ENCODE assay signal across 17 mouse cellular contexts in the genomic region with DNA sequence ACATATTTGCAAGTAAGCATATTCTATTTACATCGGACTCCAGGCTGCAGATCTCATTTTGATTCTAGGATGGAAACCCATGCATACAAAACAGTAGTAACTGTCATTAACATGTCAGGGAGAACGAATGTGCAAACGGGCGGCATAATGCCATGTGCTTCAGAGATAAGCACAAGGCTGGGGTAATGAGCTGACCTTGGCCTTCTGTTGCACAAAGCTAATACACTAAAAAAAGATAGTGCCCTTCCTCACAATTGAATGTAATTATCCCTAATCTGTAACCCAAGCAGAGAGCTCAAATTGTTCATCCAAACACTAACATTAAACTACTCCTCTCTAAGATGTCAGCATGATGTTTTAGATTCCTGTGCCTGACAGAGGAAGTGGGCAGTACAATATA.
DNase-seq lines count a peak whose midpoint lies in the region; ATAC-seq lines count a peak whose summit lies in the region.
"Had no signal": no experiment of that assay in that cellular context is flagged by ENCODE, and none has a peak within 500 bp of the region (broad histone marks: within the 10 kb centered on the region; RNA-seq: fewer than 3 reads in every experiment).

No protein-coding gene starts in this region.

- peak; percentile 33 to 83 for DNase-seq in adrenal gland, adult (ENCODE audit: inconsistent age in 2 of 2, low spot score in 1 of 2)
- no peak for DNase-seq in adrenal gland, postnatal 4 days (ENCODE audit: low spot score in 2 of 2)
- no peak for DNase-seq in midbrain, embryonic 10.5 days (ENCODE audit: low spot score)
- no peak for DNase-seq in frontal cortex, postnatal 14 days (ENCODE audit: low spot score in 2 of 2)
- DNase-seq: cerebellum, postnatal 10 days; heart, adult 11 months; kidney, adult 11 months; liver, embryonic 13.5 days; lung, embryonic 14.5 days; lung, postnatal 4 days; right cerebral cortex, postnatal 4 days had no signal

- H3K4me3 ChIP-seq in midbrain, embryonic 12.5 days: no peak overlapping the region
- H3K4me3 ChIP-seq in midbrain, embryonic 10.5 days: no peak overlapping the region
- no peak overlapping the region for H3K4me3 ChIP-seq in forebrain, embryonic 15.5 days
- no peak overlapping the region for H3K4me3 ChIP-seq in midbrain, embryonic 16.5 days (ENCODE audit: low read depth, low read length)
- H3K4me3 ChIP-seq: embryonic facial prominence, embryonic 15.5 days; limb, embryonic 13.5 days; liver, embryonic 13.5 days had no signal

- no peak overlapping the region for H3K4me2 ChIP-seq in midbrain, embryonic 12.5 days (replicated peaks)
- H3K4me2 ChIP-seq in forebrain, embryonic 15.5 days (replicated peaks): no peak overlapping the region
- H3K4me2 ChIP-seq in midbrain, embryonic 16.5 days (ENCODE audit: low read length): no peak overlapping the region
- H3K4me2 ChIP-seq: embryonic facial prominence, embryonic 15.5 days; limb, embryonic 13.5 days; liver, embryonic 13.5 days; lung, embryonic 14.5 days had no signal

- peaks cover 6% of the 10 kb centered on the region; the same call in 1 of the 2 replicates for H3K27me3 ChIP-seq in midbrain, embryonic 12.5 days
- no peaks in the 10 kb centered on the region for H3K27me3 ChIP-seq in midbrain, embryonic 10.5 days (ENCODE audit: low read depth, poor library complexity, severe bottlenecking)
- no peaks in the 10 kb centered on the region for H3K27me3 ChIP-seq in forebrain, embryonic 15.5 days
- no peaks in the 10 kb centered on the region for H3K27me3 ChIP-seq in midbrain, embryonic 16.5 days (ENCODE audit: control insufficient read depth, insufficient read depth, low read depth, low read length)
- H3K27me3 ChIP-seq: embryonic facial prominence, embryonic 15.5 days; limb, embryonic 13.5 days; liver, embryonic 13.5 days had no signal

- ATAC-seq in midbrain, embryonic 12.5 days (ENCODE audit: low FRiP score, low read depth): peak; percentile 69
- ATAC-seq in forebrain, embryonic 15.5 days (replicated peaks): peak; percentile 79
- ATAC-seq in midbrain, embryonic 16.5 days: peak; percentile 62; the same call in 1 of the 2 replicates
- ATAC-seq in granulocyte monocyte progenitor cell, adult 5-6 weeks (replicated peaks; ENCODE audit: poor library complexity, severe bottlenecking): no peak

- no peaks in the 10 kb centered on the region for H3K9me3 ChIP-seq in midbrain, embryonic 12.5 days
- H3K9me3 ChIP-seq in midbrain, embryonic 10.5 days (replicated peaks): no peaks in the 10 kb centered on the region
- H3K9me3 ChIP-seq in forebrain, embryonic 15.5 days: 0 out of 2 replicates have a peak, but pooled peaks cover 4% of the 10 kb centered on the region
- no peaks in the 10 kb centered on the region for H3K9me3 ChIP-seq in midbrain, embryonic 16.5 days (replicated peaks; ENCODE audit: control insufficient read depth, low read length, poor library complexity, severe bottlenecking)
- H3K9me3 ChIP-seq: embryonic facial prominence, embryonic 15.5 days; limb, embryonic 13.5 days; liver, embryonic 13.5 days had no signal

- peaks cover 8% of the 10 kb centered on the region; the same call in 1 of the 2 replicates for H3K4me1 ChIP-seq in midbrain, embryonic 12.5 days
- peaks cover 23% of the 10 kb centered on the region for H3K4me1 ChIP-seq in midbrain, embryonic 10.5 days
- peaks cover 9% of the 10 kb centered on the region; the same call in 1 of the 2 replicates for H3K4me1 ChIP-seq in forebrain, embryonic 15.5 days
- H3K4me1 ChIP-seq in midbrain, embryonic 16.5 days (ENCODE audit: control insufficient read depth, insufficient read depth, low read length): peaks cover 7% of the 10 kb centered on the region; the same call in 1 of the 2 replicates
- H3K4me1 ChIP-seq: embryonic facial prominence, embryonic 15.5 days; limb, embryonic 13.5 days; liver, embryonic 13.5 days had no signal

- H3K36me3 ChIP-seq in midbrain, embryonic 12.5 days: no peaks in the 10 kb centered on the region
- H3K36me3 ChIP-seq in midbrain, embryonic 10.5 days: no peaks in the 10 kb centered on the region
- no peaks in the 10 kb centered on the region for H3K36me3 ChIP-seq in forebrain, embryonic 15.5 days
- H3K36me3 ChIP-seq in midbrain, embryonic 16.5 days (ENCODE audit: control insufficient read depth, insufficient read depth, low read length): no peaks in the 10 kb centered on the region
- H3K36me3 ChIP-seq: embryonic facial prominence, embryonic 15.5 days; limb, embryonic 13.5 days; liver, embryonic 13.5 days had no signal

- 47% methylated on average over 4 of the region's 4 CpGs for WGBS in midbrain, embryonic 12.5 days
- 84% methylated on average over 4 of the region's 4 CpGs for WGBS in midbrain, embryonic 10.5 days
- WGBS in forebrain, embryonic 15.5 days: 18% methylated on average over 4 of the region's 4 CpGs
- 37% methylated on average over 4 of the region's 4 CpGs for WGBS in midbrain, embryonic 16.5 days

- H3K27ac ChIP-seq in midbrain, embryonic 12.5 days (replicated peaks): no peak overlapping the region
- H3K27ac ChIP-seq in midbrain, embryonic 10.5 days (replicated peaks): no peak overlapping the region
- H3K27ac ChIP-seq in forebrain, embryonic 15.5 days (replicated peaks): peak overlapping the region; percentile 41; the same call in 1 of the 2 replicates
- no peak overlapping the region for H3K27ac ChIP-seq in midbrain, embryonic 16.5 days (ENCODE audit: low read length)
- H3K27ac ChIP-seq: embryonic facial prominence, embryonic 15.5 days; limb, embryonic 13.5 days; liver, embryonic 13.5 days had no signal

- H3K9ac ChIP-seq in midbrain, embryonic 12.5 days (replicated peaks): no peak overlapping the region
- no peak overlapping the region for H3K9ac ChIP-seq in forebrain, embryonic 15.5 days (replicated peaks)
- no peak overlapping the region for H3K9ac ChIP-seq in midbrain, embryonic 16.5 days (ENCODE audit: low read depth, low read length)
- H3K9ac ChIP-seq: embryonic facial prominence, embryonic 15.5 days; limb, embryonic 13.5 days; liver, embryonic 13.5 days; lung, embryonic 14.5 days had no signal

Comparison
In these comparisons a context has a peak if more than half of its experiments do, and no peak if none do; other contexts are left out.
1. DNase-seq: peak in adrenal gland, adult (2 of 2); none in adrenal gland, postnatal 4 days (0 of 2), midbrain, embryonic 10.5 days (single experiment) and frontal cortex, postnatal 14 days (0 of 2).